Mouse (Mus musculus) CH12.LX (cell line): ENCODE data around the gene Samd10. TPM values are rescaled to one million over a fixed set of nuclear protein-coding genes. Genes with fewer than 3 reads are reported as not detected.

Source experiments
- DNase-seq: peaks from one replicate; pipeline ENCODE4 v3.0.0-alpha.2; 2013; ENCODE audit errors: extremely low read depth
- H3K27ac ChIP-seq: 2 replicates; pipeline ENCODE4 v1.5.1; 2012; ENCODE audit warnings: low read depth, mild to moderate bottlenecking, control low read depth, moderate library complexity; ENCODE audit not compliant: insufficient read depth
- H3K27me3 ChIP-seq: replicated peaks from 2 replicates; pipeline ENCODE3; 2012; ENCODE audit warnings: inconsistent platforms
- H3K36me3 ChIP-seq, 2 experiments: replicated peaks in 1 of 2; 2 replicates each; pipeline versions ENCODE3 to v1.6.1; 2012; ENCODE audit warnings: inconsistent platforms in 1 of 2, low read length in 1 of 2, mild to moderate bottlenecking in 1 of 2, mixed read lengths in 1 of 2, moderate library complexity in 1 of 2; ENCODE audit not compliant: control insufficient read depth in 1 of 2, insufficient read depth in 1 of 2
- H3K4me1 ChIP-seq, 2 experiments: 2 replicates each; pipeline ENCODE4 v1.6.1; 2012; ENCODE audit warnings: inconsistent platforms in 1 of 2, moderate library complexity in 1 of 2; ENCODE audit not compliant: insufficient read depth in 2 of 2, control insufficient read depth in 1 of 2
- H3K4me2 ChIP-seq: 2 replicates; pipeline ENCODE4 v1.6.1; 2012; ENCODE audit warnings: low read depth, mild to moderate bottlenecking, control low read depth; ENCODE audit not compliant: poor library complexity, insufficient read depth, severe bottlenecking
- H3K4me3 ChIP-seq, 3 experiments: fragments of 150-350 bp in 1 of 3; sonication (generic) in 1 of 3; replicated peaks in 1 of 3; 2 replicates each; pipeline versions ENCODE3 to v1.5.1; 2011 to 2012; ENCODE audit warnings: low read depth in 2 of 3, low read length in 2 of 3, mild to moderate bottlenecking in 2 of 3, moderate library complexity in 2 of 3, control low read depth in 1 of 3, improper control_type of control experiment in 1 of 3, inconsistent platforms in 1 of 3, mixed read lengths in 1 of 3; ENCODE audit not compliant: poor library complexity in 1 of 3
- H3K79me2 ChIP-seq: replicated peaks from 2 replicates; pipeline ENCODE4 v1.6.1; 2012; ENCODE audit warnings: mild to moderate bottlenecking, moderate library complexity; ENCODE audit not compliant: control insufficient read depth, poor library complexity, insufficient read depth, severe bottlenecking; ENCODE audit errors: extremely low read depth
- H3K9ac ChIP-seq: 2 replicates; pipeline ENCODE4 v1.6.1; 2012; ENCODE audit warnings: low read depth, mild to moderate bottlenecking, control low read depth, moderate library complexity; ENCODE audit not compliant: insufficient read depth
- H3K9me3 ChIP-seq: replicated peaks from 2 replicates; pipeline ENCODE3; 2012; ENCODE audit warnings: low read length, inconsistent platforms, mixed read lengths
- BHLHE40 ChIP-seq: IDR thresholded peaks from 2 replicates; pipeline ENCODE4 v1.6.1; 2011; ENCODE audit warnings: mild to moderate bottlenecking, low read depth, low read length, improper control_type of control experiment
- CHD1 ChIP-seq: IDR thresholded peaks from 2 replicates; pipeline ENCODE4 v1.6.1; 2012; ENCODE audit warnings: low read depth, low read length, improper control_type of control experiment, inconsistent platforms
- CHD2 ChIP-seq: IDR thresholded peaks from 2 replicates; pipeline ENCODE4 v1.6.1; 2011; ENCODE audit warnings: low read length, improper control_type of control experiment
- ELF1 ChIP-seq: IDR thresholded peaks from 2 replicates; pipeline ENCODE4 v1.6.1; 2014; ENCODE audit warnings: low read depth, mild to moderate bottlenecking, inconsistent platforms, low read length, improper control_type of control experiment
- EP300 ChIP-seq: IDR thresholded peaks from 2 replicates; pipeline ENCODE4 v1.6.1; 2011; ENCODE audit warnings: low read length, improper control_type of control experiment
- ETS1 ChIP-seq: conservative IDR thresholded peaks from 2 replicates; pipeline ENCODE4 v1.6.1; 2012; ENCODE audit warnings: low read depth, mild to moderate bottlenecking, inconsistent platforms, low read length, improper control_type of control experiment, moderate library complexity
- IRF4 ChIP-seq: IDR thresholded peaks from 2 replicates; pipeline ENCODE4 v1.6.1; 2014; ENCODE audit warnings: low read depth, mild to moderate bottlenecking, inconsistent platforms, low read length, improper control_type of control experiment
- MEF2A ChIP-seq: IDR thresholded peaks from 2 replicates; pipeline ENCODE4 v1.6.1; 2014; ENCODE audit warnings: low read depth, mild to moderate bottlenecking, inconsistent platforms, low read length, improper control_type of control experiment, borderline replicate concordance
- MYC ChIP-seq: IDR thresholded peaks from 2 replicates; pipeline ENCODE4 v1.6.1; 2011; ENCODE audit warnings: low read depth, mild to moderate bottlenecking, improper control_type of control experiment, low read length
- NELFE ChIP-seq: IDR thresholded peaks from 2 replicates; pipeline ENCODE4 v1.6.1; 2011; ENCODE audit warnings: low read depth, low read length, improper control_type of control experiment
- NRF1 ChIP-seq: IDR thresholded peaks from 2 replicates; pipeline ENCODE4 v1.6.1; 2014; ENCODE audit warnings: low read depth, mild to moderate bottlenecking, inconsistent platforms, low read length, improper control_type of control experiment, moderate library complexity
- RAD21 ChIP-seq: IDR thresholded peaks from 2 replicates; pipeline ENCODE4 v1.6.1; 2011; ENCODE audit warnings: low read depth, mild to moderate bottlenecking, low read length, improper control_type of control experiment, moderate library complexity
- SMC3 ChIP-seq: IDR thresholded peaks from 2 replicates; pipeline ENCODE4 v1.6.1; 2011; ENCODE audit warnings: low read depth, low read length, improper control_type of control experiment
- TCF12 ChIP-seq: IDR thresholded peaks from 2 replicates; pipeline ENCODE4 v1.6.1; 2014; ENCODE audit warnings: low read depth, mild to moderate bottlenecking, inconsistent platforms, low read length, improper control_type of control experiment
- UBTF ChIP-seq: IDR thresholded peaks from 2 replicates; pipeline ENCODE4 v1.6.1; 2012; ENCODE audit warnings: low read depth, mild to moderate bottlenecking, inconsistent platforms, low read length, improper control_type of control experiment, moderate library complexity
- ZKSCAN1 ChIP-seq: IDR thresholded peaks from 2 replicates; pipeline ENCODE4 v1.6.1; 2012; ENCODE audit warnings: low read depth, inconsistent platforms, low read length, improper control_type of control experiment, borderline replicate concordance
- dilution Hi-C: fragments of 300-500 bp; cut with MboI; formaldehyde crosslinking; loops from 2 replicates; pipeline ENCODE4 v1.14.3; 2020; ENCODE audit warnings: low sequenced_read_pairs; ENCODE audit not compliant: extremely low pct_unique_long_range_greater_than_20kb, extremely low pct_ligation_motif_present
- in situ Hi-C: fragments of 300-500 bp; cut with MboI; formaldehyde crosslinking; loops from 3 replicates; pipeline ENCODE4 v1.14.3; 2019; ENCODE audit warnings: low sequenced_read_pairs, low pct_ligation_motif_present, low pct_unique_long_range_greater_than_20kb, mixed read lengths
- polyA plus RNA-seq: library from polyadenylated mRNA; unstranded; fragments of >175 nt; gene quantifications from 2 replicates; pipeline ENCODE4 v1.2.1, GENCODE M21; 2012; ENCODE audit warnings: low read depth; ENCODE audit not compliant: insufficient read length
- total RNA-seq, 2 experiments: library from RNA; depleted of rRNA; stranded (reverse); fragments of 300-350 nt in 1 of 2; fragments of >200 nt in 1 of 2; gene quantifications; 2 replicates each; pipeline ENCODE4 v1.2.3; 2012 to 2014

Samd10 gene
- total and polyA plus RNA-seq, 3 experiments, result 0.32 to 3.8 (median 0.66) TPM

GRCm38 (mm10) chr2:181548227-181548626 lies 50.8 kb downstream of the Samd10 start:
- H3K9me3 ChIP-seq, result no peaks in the 10 kb centered on the region
- dilution Hi-C loops, result no loop called here
- H3K4me3 ChIP-seq, result no peak overlapping the region
- H3K36me3 ChIP-seq, result peaks cover 60 to 81% of the 10 kb centered on the region in 2 experiments
- TF ChIP-seq IRF4 (peak; percentile 77), EP300 (peak; percentile 84), BHLHE40 (peak; percentile 25; the same call in 1 of the 2 replicates), UBTF (no peak)
- no peak overlapping the region for H3K9ac ChIP-seq
- H3K79me2 ChIP-seq, result peaks cover 15% of the 10 kb centered on the region
- peak; percentile 26 for DNase-seq
- H3K27ac ChIP-seq, result peak overlapping the region; percentile 58; the same call in 1 of the 2 replicates
- in situ Hi-C loops, result no loop called here
- no peak overlapping the region for H3K4me2 ChIP-seq
- H3K27me3 ChIP-seq, result no peaks in the 10 kb centered on the region
- peaks cover 4 to 29% of the 10 kb centered on the region in 2 experiments for H3K4me1 ChIP-seq

GRCm38 (mm10) chr2:181546142-181546541 lies 52.9 kb downstream of the Samd10 start:
- Histone ChIP-seq H3K4me3 (no peak overlapping the region), H3K27ac (no peak overlapping the region), H3K36me3 (peaks cover 44 to 75% of the 10 kb centered on the region in 2 experiments), H3K79me2 (peaks cover 26% of the 10 kb centered on the region), H3K4me2 (no peak overlapping the region), H3K9ac (no peak overlapping the region), H3K27me3 (no peaks in the 10 kb centered on the region), H3K4me1 (peaks cover 4 to 34% of the 10 kb centered on the region in 2 experiments), H3K9me3 (no peaks in the 10 kb centered on the region)
- dilution Hi-C loops (no loop called here), in situ Hi-C loops (no loop called here)
- no peak for DNase-seq
- TF ChIP-seq NRF1, result no peak
- no peak for TF ChIP-seq NELFE
- TF ChIP-seq RAD21, result no peak
- TF ChIP-seq SMC3, result no peak
- no peak for TF ChIP-seq TCF12
- TF ChIP-seq CHD1, result no peak
- TF ChIP-seq ZKSCAN1, result no peak
- TF ChIP-seq CHD2, result no peak
- no peak for TF ChIP-seq MEF2A
- TF ChIP-seq MYC, result no peak
- no peak for TF ChIP-seq ETS1
- TF ChIP-seq ELF1, result no peak

Other genes with a start within 250 kb of the Samd10 start
- 23.9 and 29.8 TPM in 2 replicates for gene Zgpat, start 234.3 kb downstream of the Samd10 start, total RNA-seq (2012; rRNA removed)
- 18.4 and 19.3 TPM in 2 replicates for gene Zgpat, start 234.3 kb downstream of the Samd10 start, total RNA-seq (2014; rRNA removed)
- gene Zgpat, start 234.3 kb downstream of the Samd10 start, polyA plus RNA-seq, result 20.9 and 21.1 TPM in 2 replicates
- 29.2 and 35.5 TPM in 2 replicates for gene Arfrp1, start 233.8 kb downstream of the Samd10 start, total RNA-seq (2012; rRNA removed)
- gene Arfrp1, start 233.8 kb downstream of the Samd10 start, total RNA-seq (2014; rRNA removed), result 45.3 and 46.0 TPM in 2 replicates
- 55.6 and 72.7 TPM in 2 replicates for gene Arfrp1, start 233.8 kb downstream of the Samd10 start, polyA plus RNA-seq
- 59.7 and 61.8 TPM in 2 replicates for gene Lime1, start 219.1 kb downstream of the Samd10 start, total RNA-seq (2012; rRNA removed)
- 61.5 and 67.0 TPM in 2 replicates for gene Lime1, start 219.1 kb downstream of the Samd10 start, total RNA-seq (2014; rRNA removed)
- 70.7 and 73.9 TPM in 2 replicates for gene Lime1, start 219.1 kb downstream of the Samd10 start, polyA plus RNA-seq
- 4.1 and 9.3 TPM in 2 replicates for gene Zbtb46, start 139.8 kb downstream of the Samd10 start, total RNA-seq (2012; rRNA removed)
- 6.2 and 6.7 TPM in 2 replicates for gene Zbtb46, start 139.8 kb downstream of the Samd10 start, total RNA-seq (2014; rRNA removed)
- gene Zbtb46, start 139.8 kb downstream of the Samd10 start, polyA plus RNA-seq, result 5.3 and 6.0 TPM in 2 replicates
- 0.13 TPM in 1 of 2 replicates, not detected in the other for gene Abhd16b, start 106.0 kb downstream of the Samd10 start, total RNA-seq (2012; rRNA removed)
- gene Abhd16b, start 106.0 kb downstream of the Samd10 start, total RNA-seq (2014; rRNA removed), result not detected in 2 replicates
- 0.45 TPM in 1 of 2 replicates, not detected in the other for gene Abhd16b, start 106.0 kb downstream of the Samd10 start, polyA plus RNA-seq
- 80.7 and 90.4 TPM in 2 replicates for gene Tpd52l2, start 102.1 kb downstream of the Samd10 start, total RNA-seq (2012; rRNA removed)
- gene Tpd52l2, start 102.1 kb downstream of the Samd10 start, total RNA-seq (2014; rRNA removed), result 126 and 127 TPM in 2 replicates
- gene Tpd52l2, start 102.1 kb downstream of the Samd10 start, polyA plus RNA-seq, result 92.0 and 92.1 TPM in 2 replicates
- 54.5 and 57.6 TPM in 2 replicates for gene Dnajc5, start 78.7 kb downstream of the Samd10 start, total RNA-seq (2012; rRNA removed)
- gene Dnajc5, start 78.7 kb downstream of the Samd10 start, total RNA-seq (2014; rRNA removed), result 45.5 and 51.1 TPM in 2 replicates
- 54.6 and 62.7 TPM in 2 replicates for gene Dnajc5, start 78.7 kb downstream of the Samd10 start, polyA plus RNA-seq
- gene Uckl1, start 14.3 kb downstream of the Samd10 start, total RNA-seq (2012; rRNA removed), result 20.3 and 31.9 TPM in 2 replicates
- gene Uckl1, start 14.3 kb downstream of the Samd10 start, total RNA-seq (2014; rRNA removed), result 18.6 and 18.7 TPM in 2 replicates
- gene Uckl1, start 14.3 kb downstream of the Samd10 start, polyA plus RNA-seq, result 16.0 and 18.0 TPM in 2 replicates
- gene Prpf6, start 7.3 kb downstream of the Samd10 start, total RNA-seq (2012; rRNA removed), result 48.1 and 52.7 TPM in 2 replicates
- 28.3 and 28.8 TPM in 2 replicates for gene Prpf6, start 7.3 kb downstream of the Samd10 start, total RNA-seq (2014; rRNA removed)
- gene Prpf6, start 7.3 kb downstream of the Samd10 start, polyA plus RNA-seq, result 53.8 and 62.4 TPM in 2 replicates
- 16.6 and 18.1 TPM in 2 replicates for gene Zfp512b, start 6.4 kb downstream of the Samd10 start, total RNA-seq (2012; rRNA removed)
- 11.0 TPM in 2 replicates for gene Zfp512b, start 6.4 kb downstream of the Samd10 start, total RNA-seq (2014; rRNA removed)
- 26.8 and 27.1 TPM in 2 replicates for gene Zfp512b, start 6.4 kb downstream of the Samd10 start, polyA plus RNA-seq
- 0.25 and 0.34 TPM in 2 replicates for gene Gm29797, start 57.8 kb upstream of the Samd10 start, total RNA-seq (2012; rRNA removed)
- gene Gm29797, start 57.8 kb upstream of the Samd10 start, total RNA-seq (2014; rRNA removed), result not detected in 2 replicates
- gene Gm29797, start 57.8 kb upstream of the Samd10 start, polyA plus RNA-seq, result not detected in 2 replicates
- gene Sox18, start 72.4 kb upstream of the Samd10 start, total RNA-seq (2012; rRNA removed), result not detected in 2 replicates
- gene Sox18, start 72.4 kb upstream of the Samd10 start, total RNA-seq (2014; rRNA removed), result not detected in 2 replicates
- not detected in 2 replicates for gene Sox18, start 72.4 kb upstream of the Samd10 start, polyA plus RNA-seq
- 12.9 and 14.4 TPM in 2 replicates for gene Tcea2, start 81.1 kb upstream of the Samd10 start, total RNA-seq (2012; rRNA removed)
- 9.2 TPM in 2 replicates for gene Tcea2, start 81.1 kb upstream of the Samd10 start, total RNA-seq (2014; rRNA removed)
- gene Tcea2, start 81.1 kb upstream of the Samd10 start, polyA plus RNA-seq, result 7.0 and 8.8 TPM in 2 replicates
- 67.0 and 75.4 TPM in 2 replicates for gene Rgs19, start 94.8 kb upstream of the Samd10 start, total RNA-seq (2012; rRNA removed)
- gene Rgs19, start 94.8 kb upstream of the Samd10 start, total RNA-seq (2014; rRNA removed), result 40.2 and 50.2 TPM in 2 replicates
- 155 and 159 TPM in 2 replicates for gene Rgs19, start 94.8 kb upstream of the Samd10 start, polyA plus RNA-seq
- gene Lkaaear1, start 99.2 kb upstream of the Samd10 start, total RNA-seq (2012; rRNA removed), result not detected in 2 replicates
- gene Lkaaear1, start 99.2 kb upstream of the Samd10 start, total RNA-seq (2014; rRNA removed), result not detected in 2 replicates
- gene Lkaaear1, start 99.2 kb upstream of the Samd10 start, polyA plus RNA-seq, result not detected in 2 replicates
- gene Oprl1, start 115.8 kb upstream of the Samd10 start, total RNA-seq (2012; rRNA removed), result 0.08 and 0.25 TPM in 2 replicates
- gene Oprl1, start 115.8 kb upstream of the Samd10 start, total RNA-seq (2014; rRNA removed), result not detected in 2 replicates
- 0.14 TPM in 1 of 2 replicates, not detected in the other for gene Oprl1, start 115.8 kb upstream of the Samd10 start, polyA plus RNA-seq
- 0.13 TPM in 1 of 2 replicates, not detected in the other for gene Myt1, start 164.1 kb upstream of the Samd10 start, total RNA-seq (2012; rRNA removed)
- not detected in 2 replicates for gene Myt1, start 164.1 kb upstream of the Samd10 start, total RNA-seq (2014; rRNA removed)
- not detected in 2 replicates for gene Myt1, start 164.1 kb upstream of the Samd10 start, polyA plus RNA-seq
- gene Pcmtd2, start 238.6 kb upstream of the Samd10 start, total RNA-seq (2012; rRNA removed), result 10.8 and 17.1 TPM in 2 replicates
- 14.4 and 14.7 TPM in 2 replicates for gene Pcmtd2, start 238.6 kb upstream of the Samd10 start, total RNA-seq (2014; rRNA removed)
- 10.3 and 10.9 TPM in 2 replicates for gene Pcmtd2, start 238.6 kb upstream of the Samd10 start, polyA plus RNA-seq